Mouse (Mus musculus): Measurements from ENCODE around the gene Sik3.

GRCm38 (mm10) chr9:46178595-46178994, 166.0 kb downstream of the Sik3 start:
- no peak for TF ChIP-seq CTCF (IDR thresholded peaks at IDR 0.05)
- TF ChIP-seq POLR2A (IDR thresholded peaks at IDR 0.05; ENCODE audit: insufficient read depth, low read depth, low read length): no peak
- no peak for TF ChIP-seq EP300 (IDR thresholded peaks at IDR 0.05; ENCODE audit: insufficient read depth, low read depth, low read length)
